ENCODE assay signal across 10 mouse cellular contexts in genomic region chr1:136661939-136662563, GRCm38 (mm10). TPM values are rescaled to one million over a fixed set of nuclear protein-coding genes. Genes with fewer than 3 reads are reported as not detected.
DNase-seq lines count a peak whose midpoint lies in the region; ATAC-seq and TF ChIP-seq lines count a peak whose summit lies in the region.
"Had no signal": no experiment of that assay in that cellular context is flagged by ENCODE, and none has a peak within 500 bp of the region (broad histone marks: within the 10 kb centered on the region; RNA-seq: fewer than 3 reads in every experiment).

No protein-coding gene starts in this region.

- H3K27ac ChIP-seq in left cerebral cortex, adult 2 months: peak overlapping the region; percentile 28; the same call in 1 of the 2 replicates
- H3K27ac ChIP-seq in embryonic facial prominence, embryonic 11.5 days (replicated peaks; ENCODE audit: low read depth, low read length): no peak overlapping the region
- H3K27ac ChIP-seq in limb, embryonic 13.5 days: peak overlapping the region; percentile 55; the same call in 1 of the 2 replicates
- H3K27ac ChIP-seq in neural tube, embryonic 13.5 days (replicated peaks): no peak overlapping the region
- H3K27ac ChIP-seq in cerebellum, adult 2 months (ENCODE audit: insufficient read depth, low read length): no peak overlapping the region; the same call in 1 of the 2 replicates
- H3K27ac ChIP-seq: stomach, postnatal 0 days had no signal

- 20% methylated on average over 10 of the region's 10 CpGs for WGBS in embryonic facial prominence, embryonic 11.5 days
- 39% methylated on average over 10 of the region's 10 CpGs for WGBS in limb, embryonic 13.5 days
- 28% methylated on average over 10 of the region's 10 CpGs for WGBS in neural tube, embryonic 13.5 days
- WGBS in cerebellum, adult 2 months: 45% methylated on average over 10 of the region's 10 CpGs

- no peak overlapping the region for H3K4me2 ChIP-seq in embryonic facial prominence, embryonic 11.5 days (ENCODE audit: low read depth, low read length)
- H3K4me2 ChIP-seq in limb, embryonic 13.5 days (replicated peaks): peak overlapping the region; percentile 27
- H3K4me2 ChIP-seq in neural tube, embryonic 13.5 days: 0 out of 2 replicates have a peak overlapping the region, but pooled peaks have one; percentile 7

- H3K36me3 ChIP-seq in embryonic facial prominence, embryonic 11.5 days (replicated peaks; ENCODE audit: control insufficient read depth, insufficient read depth, low read depth, low read length): no peaks in the 10 kb centered on the region
- no peaks in the 10 kb centered on the region for H3K36me3 ChIP-seq in limb, embryonic 13.5 days
- no peaks in the 10 kb centered on the region for H3K36me3 ChIP-seq in neural tube, embryonic 13.5 days

- TF ChIP-seq POLR2A in cerebellum, adult 2 months (IDR thresholded peaks at IDR 0.05; ENCODE audit: borderline replicate concordance, insufficient read depth, low read length): no peak

- ATAC-seq in embryonic facial prominence, embryonic 11.5 days (replicated peaks; ENCODE audit: insufficient number of reproducible peaks, low FRiP score, low TSS enrichment, low read depth): no peak
- no peak for ATAC-seq in limb, embryonic 13.5 days (ENCODE audit: low FRiP score, low read depth)
- ATAC-seq in neural tube, embryonic 13.5 days (ENCODE audit: low read depth): no peak

- no peak overlapping the region for H3K9ac ChIP-seq in embryonic facial prominence, embryonic 11.5 days (replicated peaks; ENCODE audit: low read length)
- no peak overlapping the region for H3K9ac ChIP-seq in limb, embryonic 13.5 days
- H3K9ac ChIP-seq in neural tube, embryonic 13.5 days: peak overlapping the region; percentile 22; the same call in 1 of the 2 replicates

- DNase-seq in left cerebral cortex, adult 2 months (ENCODE audit: extremely low spot score in 1 of 2, low spot score in 2 of 2): no peak
- no peak for DNase-seq in left cerebral cortex, postnatal 36 days (ENCODE audit: low spot score in 2 of 2)
- peak; percentile 40 for DNase-seq in embryonic facial prominence, embryonic 11.5 days (ENCODE audit: low spot score)
- DNase-seq in cerebellum, postnatal 14 days: no peak
- DNase-seq in adrenal gland, postnatal 25 days: no peak
- no peak for DNase-seq in cerebellum, adult 2 months
- DNase-seq: kidney, postnatal 14 days had no signal

- no peak for TF ChIP-seq CTCF in left cerebral cortex, adult 2 months (IDR thresholded peaks at IDR 0.05)
- no peak for TF ChIP-seq CTCF in cerebellum, adult 2 months (IDR thresholded peaks at IDR 0.05; ENCODE audit: borderline replicate concordance, insufficient read depth, low read depth, low read length)

- intact Hi-C loops in left cerebral cortex, adult 2 months (cut with DNase I): no loop called here
- intact Hi-C loops in left cerebral cortex, postnatal 36 days (cut with DNase I): no loop called here

- no peak overlapping the region for H3K4me3 ChIP-seq in left cerebral cortex, adult 2 months
- no peak overlapping the region for H3K4me3 ChIP-seq in embryonic facial prominence, embryonic 11.5 days (ENCODE audit: low read depth, low read length)
- H3K4me3 ChIP-seq in limb, embryonic 13.5 days: no peak overlapping the region
- no peak overlapping the region for H3K4me3 ChIP-seq in neural tube, embryonic 13.5 days
- H3K4me3 ChIP-seq in cerebellum, adult 2 months (replicated peaks; ENCODE audit: insufficient read depth, low read depth, low read length): no peak overlapping the region

- no peaks in the 10 kb centered on the region for H3K9me3 ChIP-seq in embryonic facial prominence, embryonic 11.5 days (replicated peaks; ENCODE audit: control insufficient read depth, low read length)
- no peaks in the 10 kb centered on the region for H3K9me3 ChIP-seq in limb, embryonic 13.5 days
- no peaks in the 10 kb centered on the region for H3K9me3 ChIP-seq in neural tube, embryonic 13.5 days

- peaks cover 5% of the 10 kb centered on the region for H3K4me1 ChIP-seq in embryonic facial prominence, embryonic 11.5 days (ENCODE audit: control insufficient read depth, insufficient read depth, low read length)
- H3K4me1 ChIP-seq in limb, embryonic 13.5 days: peaks cover 28% of the 10 kb centered on the region
- peaks cover 13% of the 10 kb centered on the region for H3K4me1 ChIP-seq in neural tube, embryonic 13.5 days (replicated peaks)
- no peaks in the 10 kb centered on the region; the same call in 1 of the 2 replicates for H3K4me1 ChIP-seq in cerebellum, adult 2 months (ENCODE audit: control insufficient read depth, insufficient read depth, low read length)

- H3K27me3 ChIP-seq in embryonic facial prominence, embryonic 11.5 days (ENCODE audit: control insufficient read depth, insufficient read depth, low read length): no peaks in the 10 kb centered on the region
- no peaks in the 10 kb centered on the region for H3K27me3 ChIP-seq in limb, embryonic 13.5 days
- H3K27me3 ChIP-seq in neural tube, embryonic 13.5 days: no peaks in the 10 kb centered on the region
- no peaks in the 10 kb centered on the region for H3K27me3 ChIP-seq in cerebellum, adult 2 months (ENCODE audit: control insufficient read depth, insufficient read depth, low read length)

RNA-seq across cellular contexts. Expression of gene Zfp281, which starts 37.4 kb away (rescaled TPM):
- 10 to 100 TPM; 34.6 to 38.6 TPM for total RNA-seq in left cerebral cortex, adult 2 months (2021)
- 10 to 100 TPM; 33.9 to 36.2 TPM for total RNA-seq in left cerebral cortex, postnatal 36 days (2021)
- polyA plus RNA-seq in embryonic facial prominence, embryonic 11.5 days (2014; fragmentation: Nextera tagmentation; extraction: Ambion mirVana): 41.2 and 42.3 TPM in 2 replicates
- polyA plus RNA-seq in limb, embryonic 13.5 days (2015; fragmentation: Nextera tagmentation; extraction: Ambion mirVana): 26.2 and 27.3 TPM in 2 replicates
- 26.3 and 27.2 TPM in 2 replicates for polyA plus RNA-seq in neural tube, embryonic 13.5 days (2015; fragmentation: Nextera tagmentation; extraction: Ambion mirVana)
- total RNA-seq in adrenal gland, postnatal 25 days (2021): 20.4 and 22.3 TPM in 2 replicates
- polyA plus RNA-seq in cerebellum, adult 2 months (2012; rRNA removed): 12.1 and 12.6 TPM in 2 replicates

Comparison
In these comparisons a context has a peak if more than half of its experiments do, and no peak if none do; other contexts are left out.
1. H3K27ac ChIP-seq: peak in left cerebral cortex, adult 2 months (single experiment) and limb, embryonic 13.5 days (single experiment); none in embryonic facial prominence, embryonic 11.5 days (single experiment), neural tube, embryonic 13.5 days (single experiment) and cerebellum, adult 2 months (single experiment).